Mouse (Mus musculus) lung, postnatal 0 days (tissue): ENCODE measurements at regions not wholly inside any gene's neighbourhood (a gene's known extent, or its start where the extent isn't known, plus 50 kb on each side); places are given as distances from the start of the nearest gene placed in this dataset.
A peak's percentile ranks its signal among the peaks of the same experiment; 100 is the strongest.

Experiments
- ATAC-seq: fragments of 200-750 bp; cut with Nextera tagmentation; 2 replicates; pipeline ENCODE4 v1.8.0; 2017; ENCODE audit warnings: moderate library complexity
- DNase-seq: peaks from one replicate; pipeline ENCODE4 v3.0.0-alpha.2; 2016; ENCODE audit warnings: low spot score
- H3K27ac ChIP-seq: fragments of 300-500 bp; sonication (generic); 2 replicates; pipeline ENCODE4 v1.5.1; 2014; ENCODE audit warnings: antibody characterized with exemption, mild to moderate bottlenecking, low read length, mixed read lengths
- H3K27me3 ChIP-seq: fragments of 300-500 bp; sonication (generic); replicated peaks from 2 replicates; pipeline ENCODE4 v1.6.1; 2014; ENCODE audit warnings: low read length, mixed read lengths; ENCODE audit not compliant: insufficient read depth
- H3K36me3 ChIP-seq: fragments of 300-500 bp; sonication (generic); 2 replicates; pipeline ENCODE4 v1.6.1; 2014; ENCODE audit warnings: low read length, mixed read lengths; ENCODE audit not compliant: insufficient read depth
- H3K4me1 ChIP-seq: fragments of 300-500 bp; sonication (generic); 2 replicates; pipeline ENCODE4 v1.6.1; 2014; ENCODE audit warnings: antibody characterized with exemption, low read depth, low read length, mixed read lengths; ENCODE audit not compliant: insufficient read depth
- H3K4me2 ChIP-seq: fragments of 300-500 bp; sonication (generic); replicated peaks from 2 replicates; pipeline ENCODE4 v1.6.1; 2014; ENCODE audit warnings: low read depth, mild to moderate bottlenecking, low read length, moderate library complexity, mixed read lengths
- H3K4me3 ChIP-seq: fragments of 300-500 bp; sonication (generic); 2 replicates; pipeline ENCODE4 v1.5.1; 2014; ENCODE audit warnings: low read depth, low read length
- H3K9ac ChIP-seq: fragments of 300-500 bp; sonication (generic); replicated peaks from 2 replicates; pipeline ENCODE4 v1.6.1; 2014; ENCODE audit warnings: low read depth, mild to moderate bottlenecking
- H3K9me3 ChIP-seq: fragments of 300-500 bp; sonication (generic); 2 replicates; pipeline ENCODE4 v1.6.1; 2016; ENCODE audit warnings: low read length, mixed read lengths
- CTCF ChIP-seq: IDR thresholded peaks from 2 replicates; pipeline ENCODE4 v1.5.1; 2016; ENCODE audit warnings: antibody characterized with exemption, mild to moderate bottlenecking
- EP300 ChIP-seq: IDR thresholded peaks from 2 replicates; pipeline ENCODE4 v1.6.1; 2016; ENCODE audit warnings: antibody characterized with exemption, mild to moderate bottlenecking, control low read depth
- WGBS: fragments of 180-500 bp; shearing (Covaris S2); extraction: QIAGEN DNeasy Blood & Tissue Kit; methylation state at CpG from one replicate; pipeline ENCODE4 v1.1.7; 2014; 5-methylcytosine and 5-hydroxymethylcytosine counted together

- H3K9me3 ChIP-seq: no peaks in the 10 kb centered on the region
- no peaks in the 10 kb centered on the region for H3K36me3 ChIP-seq
- H3K27me3 ChIP-seq: no peaks in the 10 kb centered on the region
- H3K4me3 ChIP-seq: no peak overlapping the region
- no peak overlapping the region for H3K9ac ChIP-seq
- H3K4me1 ChIP-seq: no peaks in the 10 kb centered on the region
- WGBS: 46% methylated on average over 11 of the region's 11 CpGs
- ATAC-seq: peak; percentile 23; the same call in 1 of the 2 replicates
- H3K4me2 ChIP-seq: no peak overlapping the region
- TF ChIP-seq CTCF (no peak), EP300 (no peak)
- peak; percentile 71 for DNase-seq
- no peak overlapping the region; the same call in 1 of the 2 replicates for H3K27ac ChIP-seq
These were observed 246.5 kb downstream of the Irs2 start for GRCm38 (mm10) chr8:10761694-10762305.

- H3K9ac ChIP-seq: no peak overlapping the region
These were observed 247.2 kb downstream of the Irs2 start for GRCm38 (mm10) chr8:10760851-10761693.

GRCm38 (mm10) chr8:10760231-10760630, 248.0 kb downstream of the Irs2 start:
- no peak for TF ChIP-seq CTCF
- no peak for TF ChIP-seq EP300
- 36% methylated on average over 6 of the region's 6 CpGs for WGBS
- Histone ChIP-seq H3K4me3 (no peak overlapping the region), H3K27ac (no peak overlapping the region), H3K27me3 (no peaks in the 10 kb centered on the region), H3K9me3 (no peaks in the 10 kb centered on the region), H3K36me3 (no peaks in the 10 kb centered on the region), H3K4me2 (no peak overlapping the region), H3K4me1 (no peaks in the 10 kb centered on the region), H3K9ac (no peak overlapping the region)
- ATAC-seq (no peak), DNase-seq (no peak)

More at GRCm38 (mm10) chr8:10760851-10761693, 247.2 kb downstream of the Irs2 start:
- Histone ChIP-seq H3K9me3 (no peaks in the 10 kb centered on the region), H3K36me3 (no peaks in the 10 kb centered on the region), H3K27me3 (no peaks in the 10 kb centered on the region), H3K27ac (peak overlapping the region; percentile 27; the same call in 1 of the 2 replicates), H3K4me2 (no peak overlapping the region), H3K4me3 (no peak overlapping the region), H3K4me1 (no peaks in the 10 kb centered on the region)
- peak; percentile 89 for ATAC-seq
- 8% methylated on average over 17 of the region's 17 CpGs for WGBS
- TF ChIP-seq EP300 (no peak), CTCF (no peak)
- DNase-seq: peak; percentile 74

- no peaks in the 10 kb centered on the region for H3K36me3 ChIP-seq
- H3K27ac ChIP-seq: no peak overlapping the region
- ATAC-seq: no peak
- no peak for TF ChIP-seq CTCF
- no peak for TF ChIP-seq EP300
- no peak overlapping the region for H3K4me2 ChIP-seq
- no peaks in the 10 kb centered on the region for H3K4me1 ChIP-seq
- no peak overlapping the region for H3K4me3 ChIP-seq
- no peak for DNase-seq
- H3K9me3 ChIP-seq: no peaks in the 10 kb centered on the region
- WGBS: 84% methylated on average over 4 of the region's 4 CpGs
- H3K9ac ChIP-seq: no peak overlapping the region
- H3K27me3 ChIP-seq: no peaks in the 10 kb centered on the region
These were observed 250.1 kb downstream of the Irs2 start for GRCm38 (mm10) chr8:10758151-10758550.

- 69% methylated on average over 4 of the region's 4 CpGs for WGBS
- ATAC-seq (no peak), DNase-seq (no peak)
These were observed 253.3 kb downstream of the Irs2 start for GRCm38 (mm10) chr8:10754986-10755308.

GRCm38 (mm10) chr8:10754232-10754985, 253.8 kb downstream of the Irs2 start:
- DNase-seq: no peak
- 65% methylated on average over 13 of the region's 13 CpGs for WGBS

More at GRCm38 (mm10) chr8:10754986-10755308, 253.3 kb downstream of the Irs2 start:
- H3K4me3 ChIP-seq: no peak overlapping the region
- TF ChIP-seq EP300: no peak
- no peak for TF ChIP-seq CTCF
- no peaks in the 10 kb centered on the region for H3K36me3 ChIP-seq
- H3K9me3 ChIP-seq: no peaks in the 10 kb centered on the region
- no peaks in the 10 kb centered on the region for H3K27me3 ChIP-seq
- H3K4me2 ChIP-seq: no peak overlapping the region
- no peak overlapping the region for H3K27ac ChIP-seq
- H3K4me1 ChIP-seq: no peaks in the 10 kb centered on the region
- H3K9ac ChIP-seq: no peak overlapping the region

More at GRCm38 (mm10) chr8:10754232-10754985, 253.8 kb downstream of the Irs2 start:
- ATAC-seq: no peak
- H3K36me3 ChIP-seq: no peaks in the 10 kb centered on the region
- no peak overlapping the region for H3K9ac ChIP-seq
- H3K4me1 ChIP-seq: no peaks in the 10 kb centered on the region
- no peak overlapping the region for H3K4me3 ChIP-seq
- no peak overlapping the region for H3K27ac ChIP-seq
- no peaks in the 10 kb centered on the region for H3K27me3 ChIP-seq
- no peak overlapping the region for H3K4me2 ChIP-seq
- H3K9me3 ChIP-seq: no peaks in the 10 kb centered on the region
- TF ChIP-seq CTCF: no peak
- no peak for TF ChIP-seq EP300
